Mouse (Mus musculus): ENCODE data around the gene Ffar2.

DNA sequence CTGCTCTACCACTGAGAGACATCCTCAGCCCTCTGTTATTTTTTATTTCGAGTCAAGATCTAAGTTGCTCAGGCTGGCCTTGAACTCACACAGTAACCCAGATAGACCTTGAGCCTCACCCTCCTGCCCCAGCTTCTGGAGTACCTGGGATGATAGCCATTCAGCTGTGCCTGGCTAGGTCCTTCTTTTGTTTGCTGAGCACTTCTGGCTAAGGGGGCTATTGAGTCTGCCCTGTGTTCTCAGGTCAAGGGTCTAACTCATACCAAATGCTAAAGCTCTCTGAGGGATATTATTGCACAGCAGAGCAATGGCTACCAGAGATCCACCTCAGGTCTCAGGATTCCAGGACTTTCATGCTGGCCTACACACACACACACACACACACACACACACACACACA is 38.4 kb downstream of the Ffar2 start:
- TF ChIP-seq CTCF (IDR thresholded peaks at IDR 0.05; ENCODE audit: low read depth) = no peak
- TF ChIP-seq EP300 (IDR thresholded peaks at IDR 0.05; ENCODE audit: low read depth) = no peak
